Mouse (Mus musculus) forebrain, embryonic 14.5 days (tissue): ENCODE data around the gene Ovol3. TPM values are rescaled to one million over a fixed set of nuclear protein-coding genes. Genes with fewer than 3 reads are reported as not detected.
"Not testable (repeated sequence)": the region's sequence is repeated elsewhere in the genome, so short reads cannot be mapped to it uniquely, and the experiment has no call there.

Experiments
- ATAC-seq: fragments of 200-750 bp; cut with Nextera tagmentation; 2 replicates; pipeline ENCODE4 v1.8.0; 2017; ENCODE audit warnings: mild to moderate bottlenecking, moderate library complexity
- DNase-seq: peaks from one replicate; pipeline ENCODE4 v3.0.0-alpha.2; 2015; ENCODE audit warnings: low spot score
- H3K27ac ChIP-seq: fragments of 300-500 bp; sonication (generic); 2 replicates; pipeline ENCODE4 v1.5.1; 2014; ENCODE audit warnings: low read depth, mild to moderate bottlenecking, control low read depth, low read length, moderate library complexity
- H3K27me3 ChIP-seq: fragments of 300-500 bp; sonication (generic); replicated peaks from 2 replicates; pipeline ENCODE4 v1.6.1; 2014; ENCODE audit warnings: low read length, control low read depth, mixed read lengths; ENCODE audit not compliant: control insufficient read depth, insufficient read depth
- H3K36me3 ChIP-seq: fragments of 300-500 bp; sonication (generic); 2 replicates; pipeline ENCODE4 v1.6.1; 2014; ENCODE audit warnings: low read length, control low read depth; ENCODE audit not compliant: control insufficient read depth, insufficient read depth
- H3K4me1 ChIP-seq: fragments of 300-500 bp; sonication (generic); 2 replicates; pipeline ENCODE4 v1.6.1; 2014; ENCODE audit warnings: antibody characterized with exemption, low read length, control low read depth; ENCODE audit not compliant: control insufficient read depth, insufficient read depth
- H3K4me2 ChIP-seq: fragments of 300-500 bp; sonication (generic); 2 replicates; pipeline ENCODE4 v1.6.1; 2014; ENCODE audit warnings: mild to moderate bottlenecking, control low read depth, low read length
- H3K4me3 ChIP-seq: fragments of 300-500 bp; sonication (generic); 2 replicates; pipeline ENCODE4 v1.5.1; 2014; ENCODE audit warnings: low read depth, low read length, control low read depth
- H3K9ac ChIP-seq: fragments of 300-500 bp; sonication (generic); 2 replicates; pipeline ENCODE4 v1.6.1; 2014; ENCODE audit warnings: mild to moderate bottlenecking, low read length, control low read depth, moderate library complexity
- H3K9me3 ChIP-seq: fragments of 300-500 bp; sonication (generic); replicated peaks from 2 replicates; pipeline ENCODE4 v1.6.1; 2016; ENCODE audit warnings: low read length, control low read depth, mixed read lengths; ENCODE audit not compliant: control insufficient read depth
- WGBS: fragments of 180-500 bp; shearing (Covaris S2); extraction: QIAGEN DNeasy Blood & Tissue Kit; methylation state at CpG from one replicate; pipeline ENCODE4 v1.1.7; 2014; 5-methylcytosine and 5-hydroxymethylcytosine counted together
- polyA plus RNA-seq: library from polyadenylated mRNA; unstranded; fragments of >200 nt; fragmentation: Nextera tagmentation; extraction: Ambion mirVana; gene quantifications from 2 replicates; pipeline ENCODE4 v1.2.1, GENCODE M21; 2014

Ovol3 gene
- polyA plus RNA-seq, 1 experiment from 2014 or later: not detected

DNA sequence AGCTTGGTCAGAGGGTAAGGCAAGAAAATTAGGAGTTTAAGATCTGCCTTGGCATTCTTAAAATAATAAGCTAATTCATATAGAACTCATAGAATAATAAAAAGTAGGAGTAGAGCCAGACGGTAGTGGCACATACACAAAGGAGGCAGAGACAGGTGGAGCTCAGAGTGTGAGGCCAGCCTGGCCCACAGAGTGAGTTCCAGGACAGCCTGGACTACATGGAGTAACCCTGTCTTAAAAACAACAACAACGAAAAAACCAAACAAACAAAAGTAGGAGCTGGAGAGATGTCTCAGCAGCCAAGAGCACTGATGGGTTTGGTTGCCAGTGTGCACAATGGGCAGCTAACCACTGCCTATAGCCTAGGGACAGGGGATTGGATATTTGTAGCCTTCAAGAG, 18.2 kb downstream of the Ovol3 start:
- DNase-seq (no peak), ATAC-seq (peak; percentile 21; the same call in 1 of the 2 replicates)
- Histone ChIP-seq H3K9ac (no peak overlapping the region), H3K4me1 (peaks cover 7% of the 10 kb centered on the region; the same call in 1 of the 2 replicates), H3K4me3 (no peak overlapping the region), H3K27ac (no peak overlapping the region), H3K9me3 (no peaks in the 10 kb centered on the region), H3K27me3 (no peaks in the 10 kb centered on the region), H3K36me3 (no peaks in the 10 kb centered on the region), H3K4me2 (no peak overlapping the region)
- WGBS: 81% methylated on average over 2 of the region's 2 CpGs

- no peaks in the 10 kb centered on the region for H3K36me3 ChIP-seq
- ATAC-seq (peak; percentile 78), DNase-seq (peak; percentile 94)
- H3K27me3 ChIP-seq: no peaks in the 10 kb centered on the region
- H3K9ac ChIP-seq: peak overlapping the region; percentile 22; the same call in 1 of the 2 replicates
- WGBS: 1% methylated on average over 15 of the region's 16 CpGs
- H3K4me3 ChIP-seq: peak overlapping the region; percentile 13; the same call in 1 of the 2 replicates
- peak overlapping the region; percentile 42 for H3K4me2 ChIP-seq
- H3K27ac ChIP-seq: no peak overlapping the region
- H3K9me3 ChIP-seq: no peaks in the 10 kb centered on the region
- peaks cover 7% of the 10 kb centered on the region; the same call in 1 of the 2 replicates for H3K4me1 ChIP-seq
Measured at GRCm38 (mm10) chr7:30216723-30217151, 18.8 kb downstream of the Ovol3 start.

GRCm38 (mm10) chr7:30215875-30216274, 19.6 kb downstream of the Ovol3 start:
- Histone ChIP-seq H3K4me3 (no peak overlapping the region), H3K36me3 (no peaks in the 10 kb centered on the region), H3K9me3 (no peaks in the 10 kb centered on the region), H3K9ac (no peak overlapping the region), H3K27ac (no peak overlapping the region), H3K4me2 (no peak overlapping the region), H3K27me3 (no peaks in the 10 kb centered on the region), H3K4me1 (peaks cover 7% of the 10 kb centered on the region; the same call in 1 of the 2 replicates)
- no peak for DNase-seq
- ATAC-seq: no peak
- 88% methylated on average over 3 of the region's 3 CpGs for WGBS

DNA sequence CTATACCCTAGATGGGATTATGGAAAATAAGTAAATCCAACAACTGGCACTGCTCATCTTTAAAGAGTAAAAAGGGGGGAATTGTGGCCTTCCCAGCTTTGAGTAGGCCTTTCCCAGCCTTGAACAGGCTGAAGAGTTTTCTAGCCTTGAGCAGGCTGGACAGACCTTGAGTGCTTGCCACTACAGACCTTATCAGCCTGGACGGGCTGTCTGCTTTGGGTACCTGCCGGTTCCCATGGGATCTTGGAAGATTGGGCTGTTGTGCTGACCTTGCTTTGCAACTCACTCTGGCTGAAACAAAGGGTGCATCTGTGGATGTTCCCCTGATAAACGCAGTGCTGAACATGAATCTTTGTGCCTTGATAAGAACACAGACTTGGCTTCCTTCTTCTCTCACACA, 21.6 kb downstream of the Ovol3 start:
- Histone ChIP-seq H3K27ac (no peak overlapping the region), H3K4me2 (no peak overlapping the region), H3K4me3 (no peak overlapping the region), H3K9me3 (no peaks in the 10 kb centered on the region), H3K27me3 (no peaks in the 10 kb centered on the region), H3K9ac (no peak overlapping the region), H3K4me1 (no peaks in the 10 kb centered on the region), H3K36me3 (no peaks in the 10 kb centered on the region)
- DNase-seq: no peak
- 96% methylated on average over 3 of the region's 3 CpGs for WGBS
- no peak for ATAC-seq

GRCm38 (mm10) chr7:30211025-30211424, 24.5 kb downstream of the Ovol3 start:
- Histone ChIP-seq H3K4me1 (no peaks in the 10 kb centered on the region), H3K9ac (no peak overlapping the region), H3K4me3 (no peak overlapping the region), H3K4me2 (no peak overlapping the region), H3K27me3 (no peaks in the 10 kb centered on the region), H3K36me3 (no peaks in the 10 kb centered on the region), H3K27ac (no peak overlapping the region), H3K9me3 (no peaks in the 10 kb centered on the region)
- DNase-seq (no peak), ATAC-seq (no peak)
- 14% methylated on average over 4 of the region's 4 CpGs for WGBS

DNA sequence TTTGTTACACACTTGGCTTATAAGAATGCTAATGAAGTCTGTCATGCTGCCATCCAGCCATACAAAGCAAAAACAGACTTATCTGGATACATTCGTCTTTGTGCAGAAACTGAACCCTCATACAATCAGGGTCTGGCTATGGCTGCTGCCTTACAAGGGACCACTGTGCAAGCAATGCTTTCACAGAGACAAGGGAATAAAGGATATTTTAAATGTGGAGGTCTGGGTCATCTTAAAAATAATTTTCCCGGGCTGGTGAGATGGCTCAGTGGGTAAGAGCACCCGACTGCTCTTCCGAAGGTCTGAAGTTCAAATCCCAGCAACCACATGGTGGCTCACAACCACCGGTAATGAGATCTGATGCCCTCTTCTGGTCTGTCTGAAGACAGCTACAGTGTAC, 29.2 kb downstream of the Ovol3 start:
- H3K9me3 ChIP-seq, H3K36me3 ChIP-seq, H3K27me3 ChIP-seq, H3K4me3 ChIP-seq, H3K4me1 ChIP-seq, ATAC-seq, H3K27ac ChIP-seq, H3K9ac ChIP-seq, H3K4me2 ChIP-seq, DNase-seq: not testable (repeated sequence)
- WGBS: 62% methylated on average over 5 of the region's 5 CpGs

DNA sequence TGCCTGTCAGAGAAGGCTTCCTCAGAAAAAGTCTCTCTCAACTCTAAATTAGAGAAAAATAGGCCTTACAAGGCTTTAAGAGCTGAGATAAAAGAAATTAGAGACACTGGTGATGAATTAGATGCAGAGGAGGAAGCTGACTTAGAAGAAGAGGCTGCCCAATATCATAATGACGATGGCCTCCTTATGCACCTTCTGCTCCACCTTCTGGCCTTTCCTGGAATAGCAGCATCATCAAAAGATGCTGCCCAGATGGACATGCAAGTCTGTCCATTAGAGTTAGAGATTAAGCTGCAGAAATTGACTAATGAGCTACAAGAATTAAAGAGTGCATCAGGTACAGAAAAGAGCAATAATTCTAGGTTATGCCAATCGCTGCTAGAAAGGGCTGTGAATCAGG, 30.1 kb downstream of the Ovol3 start:
- Histone ChIP-seq H3K4me3 (no peak overlapping the region), H3K9ac (no peak overlapping the region), H3K27me3 (no peaks in the 10 kb centered on the region), H3K4me1 (no peaks in the 10 kb centered on the region), H3K36me3 (no peaks in the 10 kb centered on the region), H3K4me2 (no peak overlapping the region), H3K27ac (no peak overlapping the region), H3K9me3 (no peaks in the 10 kb centered on the region)
- peak; percentile 74 for DNase-seq
- no peak for ATAC-seq
- WGBS: 0% methylated on average over 2 of the region's 2 CpGs

DNA sequence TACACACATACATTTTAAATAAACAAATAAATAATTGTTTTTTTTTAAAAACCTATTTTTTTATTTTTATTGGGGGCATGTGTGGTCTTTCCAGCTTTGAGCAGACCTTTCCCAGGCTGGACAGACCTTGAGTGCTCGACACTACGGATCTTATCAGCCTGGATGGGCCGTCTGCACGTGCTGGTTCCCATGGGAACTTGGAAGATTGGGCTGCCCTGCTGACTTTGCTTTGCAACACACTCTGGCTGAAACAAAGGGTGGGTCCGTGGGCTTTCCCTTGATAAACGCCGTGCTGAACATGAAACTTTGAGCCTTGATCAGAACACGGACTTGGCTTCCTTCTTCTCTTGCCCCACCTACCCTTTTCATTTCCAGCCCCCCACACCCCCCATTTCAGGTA, 31.1 kb downstream of the Ovol3 start:
- H3K27me3 ChIP-seq: no peaks in the 10 kb centered on the region
- H3K4me3 ChIP-seq: no peak overlapping the region
- no peaks in the 10 kb centered on the region for H3K36me3 ChIP-seq
- H3K4me2 ChIP-seq: no peak overlapping the region
- WGBS: 28% methylated on average over 8 of the region's 8 CpGs
- no peak overlapping the region for H3K9ac ChIP-seq
- no peak overlapping the region for H3K27ac ChIP-seq
- no peak for DNase-seq
- no peaks in the 10 kb centered on the region for H3K9me3 ChIP-seq
- H3K4me1 ChIP-seq: no peaks in the 10 kb centered on the region
- no peak for ATAC-seq

- Histone ChIP-seq H3K4me1 (no peaks in the 10 kb centered on the region), H3K9me3 (no peaks in the 10 kb centered on the region), H3K4me2 (no peak overlapping the region), H3K4me3 (no peak overlapping the region), H3K36me3 (no peaks in the 10 kb centered on the region), H3K27ac (no peak overlapping the region), H3K27me3 (no peaks in the 10 kb centered on the region), H3K9ac (no peak overlapping the region)
- ATAC-seq (no peak), DNase-seq (no peak)
- WGBS: 87% methylated on average over 11 of the region's 11 CpGs
Measured at GRCm38 (mm10) chr7:30202895-30203690, 32.4 kb downstream of the Ovol3 start.
